Mouse (Mus musculus): ENCODE measurements around the gene LTO1. TPM values are rescaled to one million over a fixed set of nuclear protein-coding genes. Genes with fewer than 3 reads are reported as not detected.
A peak's percentile ranks its signal among the peaks of the same experiment; 100 is the strongest.
"Not testable (repeated sequence)": the region's sequence is repeated elsewhere in the genome, so short reads cannot be mapped to it uniquely, and the experiment has no call there.

Gene LTO1
- polyA plus RNA-seq (2016; fragmentation: Nextera tagmentation; extraction: Ambion mirVana) = 20.1 and 21.4 TPM in 2 replicates

DNA sequence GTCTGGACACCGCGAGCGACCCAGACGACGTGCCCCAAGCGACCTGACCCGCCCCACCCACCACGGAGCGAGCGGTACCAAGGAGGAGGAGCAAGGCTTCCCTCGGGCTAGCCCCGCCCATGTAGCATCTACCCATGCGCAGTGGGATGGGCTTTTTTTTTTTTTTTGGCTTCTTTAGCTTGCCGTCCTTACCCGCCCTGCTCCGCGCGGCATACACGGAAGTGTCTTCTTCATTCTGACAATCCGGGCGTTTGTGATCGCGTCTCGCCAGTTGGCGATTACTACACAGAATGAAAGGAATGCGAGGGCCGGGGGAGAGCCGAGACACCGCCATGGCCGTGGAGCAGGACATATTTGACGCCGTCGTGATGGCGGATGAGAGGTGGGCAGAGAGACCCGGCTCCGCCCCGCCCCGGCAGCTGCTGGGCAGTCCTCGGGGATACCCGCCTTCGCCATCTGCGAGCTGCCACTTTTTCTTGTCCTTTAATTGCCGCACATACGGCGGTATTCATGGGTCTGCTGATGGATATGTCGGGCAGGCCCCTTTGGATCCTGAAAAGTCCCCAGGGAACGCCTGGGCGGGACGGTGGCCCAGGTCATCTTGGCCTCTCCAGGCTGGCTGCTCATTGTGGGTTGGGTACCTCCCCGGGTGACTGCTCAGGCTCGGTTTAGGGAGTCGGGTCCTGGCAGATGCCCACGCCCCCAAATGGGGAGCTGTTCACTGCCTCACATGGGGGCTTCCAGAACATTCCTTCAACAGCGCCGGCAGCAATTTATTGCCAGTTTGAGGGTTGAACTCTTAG lies at the start of gene LTO1:
TSS of gene LTO1 (plus strand) at position 153 of the 803 bp plus-strand sequence.
- Histone ChIP-seq H3K27me3 (replicated peaks) (no peaks in the 10 kb centered on the region), H3K27ac (ENCODE audit: poor library complexity, severe bottlenecking) (peak within 1 kb of the TSS; percentile 56), H3K4me3 (peak within 1 kb of the TSS; percentile 83), H3K9me3 (replicated peaks) (no peaks in the 10 kb centered on the region), H3K4me1 (replicated peaks) (peaks cover 8% of the 10 kb centered on the region), H3K36me3 (peaks cover 25% of the 10 kb centered on the region), H3K4me2 (peak within 1 kb of the TSS; percentile 94), H3K9ac (peak within 1 kb of the TSS; percentile 79)
- under 1% methylated on average over 55 of the region's 55 CpGs for WGBS
- ATAC-seq (ENCODE audit: insufficient number of reproducible peaks, low FRiP score) = peak; percentile 93

DNA sequence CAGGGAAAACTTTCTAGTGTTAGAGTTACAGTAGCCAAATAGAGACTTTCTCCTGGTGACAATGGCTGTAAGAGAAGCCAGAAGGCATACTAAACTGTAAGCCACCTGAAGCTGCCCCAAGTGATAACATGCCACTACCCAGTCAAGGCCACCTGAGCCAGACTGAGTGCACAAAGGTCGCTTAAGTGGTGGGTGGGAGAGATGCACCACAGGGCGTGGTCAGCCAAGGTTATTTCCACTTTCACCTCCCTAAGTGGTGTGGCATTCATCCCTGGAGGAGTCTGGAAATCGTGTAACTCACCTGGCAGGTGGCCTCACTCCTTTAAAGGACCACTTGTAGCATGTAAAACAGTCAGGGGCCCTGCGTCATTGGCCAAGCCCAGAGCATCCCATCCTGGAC lies 47.7 kb upstream of the LTO1 start:
- no peak overlapping the region for H3K4me3 ChIP-seq

DNA sequence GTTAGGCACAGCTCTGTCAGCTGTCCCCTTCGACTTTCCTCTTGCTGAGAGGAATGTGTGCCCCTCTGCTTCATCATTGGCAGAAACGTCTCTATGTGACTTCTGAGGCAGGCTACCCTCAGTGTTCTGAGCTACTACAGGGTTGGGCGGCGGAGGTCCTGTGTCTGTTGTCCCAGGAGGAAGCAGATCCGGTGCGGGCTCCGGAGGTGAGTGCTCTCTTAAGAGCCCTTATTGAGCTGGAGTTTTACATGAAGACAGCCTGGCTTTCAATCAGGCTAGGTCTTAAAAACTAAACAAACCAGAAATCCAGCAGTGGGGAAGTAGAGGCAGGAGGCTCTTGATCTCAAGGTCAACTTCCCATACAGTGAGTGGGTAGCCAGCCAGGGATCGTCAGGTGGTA lies 47.3 kb upstream of the LTO1 start:
- H3K4me1 ChIP-seq (replicated peaks) = 0 out of 2 replicates have a peak, but pooled peaks cover 1% of the 10 kb centered on the region
- H3K9ac ChIP-seq = no peak overlapping the region
- no peak for ATAC-seq (ENCODE audit: insufficient number of reproducible peaks, low FRiP score)
- no peak overlapping the region for H3K4me3 ChIP-seq
- H3K27me3 ChIP-seq (replicated peaks) = peaks cover 63% of the 10 kb centered on the region
- no peaks in the 10 kb centered on the region for H3K36me3 ChIP-seq
- no peak overlapping the region for H3K27ac ChIP-seq (ENCODE audit: poor library complexity, severe bottlenecking)
- no peak overlapping the region for H3K4me2 ChIP-seq
- H3K9me3 ChIP-seq (replicated peaks) = no peaks in the 10 kb centered on the region
- WGBS = 68% methylated on average over 8 of the region's 8 CpGs

More for the DNA sequence above, 47.7 kb upstream of the LTO1 start:
- Histone ChIP-seq H3K27me3 (replicated peaks) (peaks cover 67% of the 10 kb centered on the region), H3K27ac (ENCODE audit: poor library complexity, severe bottlenecking) (no peak overlapping the region), H3K36me3 (no peaks in the 10 kb centered on the region), H3K4me2 (no peak overlapping the region), H3K9ac (no peak overlapping the region), H3K9me3 (replicated peaks) (no peaks in the 10 kb centered on the region), H3K4me1 (replicated peaks) (peaks cover 5% of the 10 kb centered on the region; the same call in 1 of the 2 replicates)
- no peak for ATAC-seq (ENCODE audit: insufficient number of reproducible peaks, low FRiP score)
- 55% methylated on average over 4 of the region's 4 CpGs for WGBS

DNA sequence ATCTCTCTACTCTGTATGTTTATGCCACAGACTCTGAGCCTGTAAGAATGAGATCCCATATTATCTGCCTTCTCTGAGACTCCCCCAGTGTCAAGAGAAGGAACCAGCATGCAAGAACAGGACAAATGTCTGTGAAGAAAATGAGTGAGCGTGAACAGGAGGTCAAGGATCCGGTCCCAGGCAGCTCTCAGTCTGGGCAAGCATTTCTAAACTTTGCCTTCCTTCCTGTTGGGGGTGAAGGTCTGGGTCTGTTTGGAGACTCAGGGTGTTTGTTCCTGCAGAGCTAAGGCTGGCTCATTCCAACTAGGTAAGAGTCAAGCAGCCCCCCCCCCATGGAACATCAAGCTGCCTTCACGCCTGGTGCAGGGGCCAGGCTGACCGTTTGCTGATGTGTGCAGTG lies 42.5 kb upstream of the LTO1 start:
- Histone ChIP-seq H3K36me3 (no peaks in the 10 kb centered on the region), H3K27me3 (replicated peaks) (peaks cover 48% of the 10 kb centered on the region), H3K4me1 (replicated peaks) (0 out of 2 replicates have a peak, but pooled peaks cover 12% of the 10 kb centered on the region), H3K9me3 (replicated peaks) (no peaks in the 10 kb centered on the region), H3K4me3 (no peak overlapping the region), H3K9ac (no peak overlapping the region), H3K4me2 (no peak overlapping the region), H3K27ac (ENCODE audit: poor library complexity, severe bottlenecking) (no peak overlapping the region)
- WGBS = 57% methylated on average over 4 of the region's 4 CpGs
- no peak for ATAC-seq (ENCODE audit: insufficient number of reproducible peaks, low FRiP score)

DNA sequence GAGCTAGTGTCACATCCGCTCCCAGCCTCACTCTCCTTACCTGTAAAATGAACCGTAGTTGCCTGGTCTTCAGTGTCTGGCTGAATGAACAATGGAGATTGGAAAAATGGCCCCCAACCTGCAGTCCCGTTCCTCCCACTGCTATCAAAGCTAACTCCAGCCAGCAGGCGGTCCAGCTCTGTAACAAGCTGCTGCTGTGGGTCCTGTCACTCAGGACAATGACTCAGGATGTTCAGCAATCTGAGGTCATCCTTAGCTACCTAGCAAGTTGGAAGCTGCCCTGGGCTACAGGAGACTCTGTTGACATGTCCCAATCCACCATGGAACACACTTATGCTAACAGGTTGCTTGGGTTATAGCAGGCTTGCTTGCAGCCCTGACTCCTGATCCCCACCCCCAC lies 41.7 kb upstream of the LTO1 start:
- 65% methylated on average over 4 of the region's 4 CpGs for WGBS
- Histone ChIP-seq H3K4me3 (no peak overlapping the region), H3K27ac (ENCODE audit: poor library complexity, severe bottlenecking) (no peak overlapping the region), H3K4me1 (replicated peaks) (0 out of 2 replicates have a peak, but pooled peaks cover 12% of the 10 kb centered on the region), H3K9ac (no peak overlapping the region), H3K9me3 (replicated peaks) (no peaks in the 10 kb centered on the region), H3K4me2 (no peak overlapping the region), H3K36me3 (no peaks in the 10 kb centered on the region), H3K27me3 (replicated peaks) (peaks cover 45% of the 10 kb centered on the region)
- ATAC-seq (ENCODE audit: insufficient number of reproducible peaks, low FRiP score) = no peak

DNA sequence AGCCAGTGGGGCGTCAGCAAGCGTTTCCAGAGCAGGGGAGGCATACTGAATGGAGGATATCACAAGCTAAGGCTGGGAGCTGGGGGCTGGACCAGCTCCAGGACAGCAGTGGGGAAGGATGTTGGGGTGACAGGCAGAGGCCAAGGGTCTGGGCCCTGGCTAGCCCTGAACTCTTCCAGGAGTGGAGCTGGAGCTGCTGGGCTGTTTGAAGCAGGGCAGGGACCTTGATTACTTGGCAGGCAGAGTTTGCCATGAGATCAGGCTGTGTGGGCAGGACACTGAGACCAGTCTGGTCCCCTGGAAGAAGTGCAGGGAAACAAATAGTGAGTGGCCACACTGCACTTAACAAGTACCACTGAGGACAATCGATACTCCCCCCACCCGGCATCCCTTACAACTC lies 40.7 kb upstream of the LTO1 start:
- Histone ChIP-seq H3K9me3 (replicated peaks) (no peaks in the 10 kb centered on the region), H3K4me1 (replicated peaks) (0 out of 2 replicates have a peak, but pooled peaks cover 12% of the 10 kb centered on the region), H3K36me3 (no peaks in the 10 kb centered on the region), H3K27me3 (replicated peaks) (peaks cover 45% of the 10 kb centered on the region), H3K27ac (ENCODE audit: poor library complexity, severe bottlenecking) (no peak overlapping the region), H3K9ac (no peak overlapping the region), H3K4me2 (no peak overlapping the region), H3K4me3 (no peak overlapping the region)
- ATAC-seq (ENCODE audit: insufficient number of reproducible peaks, low FRiP score) = no peak
- WGBS = 71% methylated on average over 4 of the region's 4 CpGs

DNA sequence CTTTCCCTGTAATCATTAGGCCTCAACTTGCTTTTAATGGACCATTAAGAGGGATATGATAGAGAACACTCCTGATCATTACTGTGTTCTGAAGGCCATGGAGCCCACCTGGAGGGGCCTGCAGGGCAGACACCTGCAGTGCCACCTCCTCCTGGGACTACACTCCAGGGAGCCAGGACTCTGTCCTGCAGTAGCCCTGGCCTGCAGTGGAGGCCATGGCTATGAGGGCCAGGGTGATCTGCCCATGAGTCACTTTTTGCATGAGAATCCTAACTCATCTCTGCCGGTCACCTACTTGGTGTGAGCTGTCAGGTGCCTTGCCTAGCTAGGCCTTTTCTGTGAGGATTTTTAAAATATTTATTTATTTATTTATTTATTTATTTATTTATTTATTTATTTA lies 36.5 kb upstream of the LTO1 start:
- Histone ChIP-seq H3K4me2 (no peak overlapping the region), H3K4me3 (no peak overlapping the region), H3K9ac (no peak overlapping the region), H3K27ac (ENCODE audit: poor library complexity, severe bottlenecking) (no peak overlapping the region), H3K4me1 (replicated peaks) (peaks cover 14% of the 10 kb centered on the region), H3K27me3 (replicated peaks) (peaks cover 35% of the 10 kb centered on the region), H3K9me3 (replicated peaks) (no peaks in the 10 kb centered on the region), H3K36me3 (no peaks in the 10 kb centered on the region)
- ATAC-seq (ENCODE audit: insufficient number of reproducible peaks, low FRiP score) = no peak
- WGBS = 94% methylated on average over 1 of the region's 1 CpGs

DNA sequence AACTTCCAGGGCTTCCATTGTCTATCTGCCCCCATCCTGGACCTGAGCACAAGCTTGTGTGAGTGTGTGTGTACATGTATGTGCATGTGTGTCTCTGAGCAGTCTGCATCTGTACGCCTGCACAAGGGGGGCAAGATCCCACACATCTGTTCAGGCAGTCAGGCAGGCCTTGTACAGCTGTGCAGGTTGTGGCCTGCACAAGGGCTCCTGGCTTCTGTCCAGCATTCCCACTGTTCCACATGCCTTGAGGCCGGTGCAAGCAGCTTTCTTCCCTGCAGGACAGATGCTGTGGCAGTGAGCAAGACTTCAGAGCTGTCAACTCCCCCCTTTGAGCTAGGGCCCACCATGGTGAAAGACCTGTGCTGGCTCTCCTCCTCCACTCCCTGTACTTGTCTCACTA lies 31.8 kb upstream of the LTO1 start:
- Histone ChIP-seq H3K4me2 (no peak overlapping the region), H3K9me3 (replicated peaks) (no peaks in the 10 kb centered on the region), H3K4me1 (replicated peaks) (peaks cover 18% of the 10 kb centered on the region), H3K27ac (ENCODE audit: poor library complexity, severe bottlenecking) (no peak overlapping the region), H3K36me3 (no peaks in the 10 kb centered on the region), H3K4me3 (no peak overlapping the region), H3K27me3 (replicated peaks) (peaks cover 19% of the 10 kb centered on the region), H3K9ac (no peak overlapping the region)
- no peak for ATAC-seq (ENCODE audit: insufficient number of reproducible peaks, low FRiP score)
- 38% methylated on average over 2 of the region's 2 CpGs for WGBS

DNA sequence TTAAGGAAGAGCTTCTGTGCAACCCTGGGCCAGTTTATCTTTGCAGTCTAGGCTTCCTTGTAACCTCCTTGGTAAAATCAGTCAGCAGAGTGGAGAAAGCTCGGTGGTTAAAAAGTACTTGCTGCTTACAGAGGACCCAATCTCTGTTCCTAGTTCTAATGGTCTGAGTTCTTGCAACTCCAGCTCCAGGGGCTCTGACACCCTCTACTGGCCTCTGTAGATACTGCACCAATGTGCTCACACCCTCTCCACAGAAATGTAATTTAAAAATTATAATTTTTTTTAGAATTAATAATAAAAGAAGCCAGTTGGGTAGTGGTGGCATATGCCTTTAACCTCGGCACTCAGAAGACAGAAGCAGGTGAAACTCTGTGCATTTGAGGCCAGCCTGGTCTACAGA lies 27.2 kb upstream of the LTO1 start:
- H3K36me3 ChIP-seq = no peaks in the 10 kb centered on the region
- H3K9ac ChIP-seq = no peak overlapping the region
- no peak overlapping the region for H3K27ac ChIP-seq (ENCODE audit: poor library complexity, severe bottlenecking)
- ATAC-seq (ENCODE audit: insufficient number of reproducible peaks, low FRiP score) = no peak
- H3K4me2 ChIP-seq = no peak overlapping the region
- 65% methylated on average over 2 of the region's 2 CpGs for WGBS
- H3K4me3 ChIP-seq = no peak overlapping the region
- H3K9me3 ChIP-seq (replicated peaks) = peaks cover 3% of the 10 kb centered on the region; the same call in 1 of the 2 replicates
- peaks cover 26% of the 10 kb centered on the region for H3K4me1 ChIP-seq (replicated peaks)
- peaks cover 46% of the 10 kb centered on the region for H3K27me3 ChIP-seq (replicated peaks)

DNA sequence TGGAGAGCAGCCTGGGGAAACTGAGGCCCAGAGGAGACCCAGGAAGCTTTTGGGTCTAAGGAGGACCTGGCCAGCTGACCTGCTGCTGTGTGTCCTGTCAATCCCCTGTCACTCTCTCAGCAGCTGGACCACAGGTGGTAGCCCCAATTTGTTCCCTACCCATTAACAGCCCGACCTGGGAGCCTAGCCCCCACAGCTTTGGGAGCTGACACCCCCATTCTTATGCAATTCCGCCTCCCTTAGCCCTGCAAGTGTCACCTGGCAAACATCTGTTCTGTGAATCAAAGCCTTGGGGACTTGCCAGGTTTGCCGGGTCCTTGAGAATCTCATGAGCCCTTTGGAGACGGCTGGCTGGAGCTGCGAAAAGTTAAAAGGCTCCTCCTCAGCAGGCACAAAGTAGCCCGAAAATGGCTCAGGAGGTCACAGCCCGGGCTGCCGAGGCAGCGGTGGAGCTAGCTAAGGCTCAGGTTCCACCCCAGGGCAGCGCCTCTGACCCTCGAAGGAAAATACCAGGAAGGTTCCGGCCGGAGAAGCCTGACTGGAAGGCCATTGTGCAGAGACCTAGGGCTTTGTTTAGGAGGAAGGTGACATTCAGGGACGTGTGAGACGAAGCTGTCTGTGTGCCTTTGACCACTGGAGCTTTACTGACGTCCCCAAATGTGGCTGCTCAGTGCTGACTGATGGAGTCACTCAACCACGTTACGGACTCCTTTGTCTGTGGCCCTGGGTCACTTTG lies 26.2 kb upstream of the LTO1 start:
- H3K4me1 ChIP-seq (replicated peaks) = peaks cover 18% of the 10 kb centered on the region
- H3K4me3 ChIP-seq = no peak overlapping the region
- no peak overlapping the region for H3K27ac ChIP-seq (ENCODE audit: poor library complexity, severe bottlenecking)
- WGBS = 7% methylated on average over 18 of the region's 18 CpGs
- H3K9ac ChIP-seq = no peak overlapping the region
- H3K9me3 ChIP-seq (replicated peaks) = peaks cover 3% of the 10 kb centered on the region; the same call in 1 of the 2 replicates
- H3K4me2 ChIP-seq = peak overlapping the region; percentile 26; the same call in 1 of the 2 replicates
- ATAC-seq (ENCODE audit: insufficient number of reproducible peaks, low FRiP score) = no peak
- H3K27me3 ChIP-seq (replicated peaks) = peaks cover 46% of the 10 kb centered on the region
- H3K36me3 ChIP-seq = no peaks in the 10 kb centered on the region

DNA sequence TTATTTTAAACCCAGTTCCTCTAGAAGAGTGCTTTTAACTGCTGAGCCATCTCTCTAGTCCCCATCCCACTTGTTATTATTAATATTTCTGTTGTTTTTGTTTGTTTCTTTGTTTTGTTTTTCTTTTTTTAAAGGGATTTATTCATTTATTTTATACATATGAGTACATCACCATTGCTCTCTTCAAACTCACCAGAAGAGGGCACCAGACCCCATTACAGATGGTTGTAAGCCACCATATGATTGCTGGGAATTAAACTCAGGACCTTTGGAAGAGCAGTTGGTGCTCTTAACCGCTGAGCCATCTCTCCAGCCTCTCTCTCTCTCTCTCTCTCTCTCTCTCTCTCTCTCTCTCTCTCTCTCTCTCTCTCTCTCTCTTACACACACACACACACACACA lies 24.2 kb upstream of the LTO1 start:
- not testable (repeated sequence) for H3K27ac ChIP-seq (ENCODE audit: poor library complexity, severe bottlenecking); H3K9me3 ChIP-seq (replicated peaks); H3K9ac ChIP-seq; H3K4me2 ChIP-seq; H3K4me3 ChIP-seq; H3K36me3 ChIP-seq; ATAC-seq (ENCODE audit: insufficient number of reproducible peaks, low FRiP score)
- H3K27me3 ChIP-seq (replicated peaks) = peaks cover 59% of the 10 kb centered on the region
- H3K4me1 ChIP-seq (replicated peaks) = peaks cover 15% of the 10 kb centered on the region
- WGBS = 57% methylated on average over 1 of the region's 1 CpGs

Measured in heart, embryonic 12.5 days (tissue).